Mouse (Mus musculus) embryonic facial prominence, embryonic 12.5 days (tissue): Measurements from ENCODE around the gene Cylc2. TPM values are rescaled to one million over a fixed set of nuclear protein-coding genes. Genes with fewer than 3 reads are reported as not detected.

ENCODE experiments used
- ATAC-seq: fragments of 200-750 bp; cut with Nextera tagmentation; 2 replicates; pipeline ENCODE4 v1.8.0; 2017; ENCODE audit not compliant: insufficient number of reproducible peaks, insufficient read depth, low FRiP score, low TSS enrichment
- H3K27ac ChIP-seq: fragments of 300-500 bp; sonication (generic); 2 replicates; pipeline ENCODE4 v1.5.1; 2016; ENCODE audit warnings: mild to moderate bottlenecking
- H3K27me3 ChIP-seq: fragments of 300-500 bp; sonication (generic); 2 replicates; pipeline ENCODE4 v1.6.1; 2016; ENCODE audit warnings: mild to moderate bottlenecking, moderate library complexity
- H3K36me3 ChIP-seq: fragments of 300-500 bp; sonication (generic); 2 replicates; pipeline ENCODE4 v1.6.1; 2016; ENCODE audit warnings: mild to moderate bottlenecking
- H3K4me1 ChIP-seq: fragments of 300-500 bp; sonication (generic); 2 replicates; pipeline ENCODE4 v1.6.1; 2016
- H3K4me2 ChIP-seq: fragments of 300-500 bp; sonication (generic); replicated peaks from 2 replicates; pipeline ENCODE4 v1.6.1; 2016; ENCODE audit warnings: mild to moderate bottlenecking, moderate library complexity
- H3K4me3 ChIP-seq: fragments of 300-500 bp; sonication (generic); 2 replicates; pipeline ENCODE4 v1.5.1; 2016; ENCODE audit warnings: mild to moderate bottlenecking
- H3K9ac ChIP-seq: fragments of 300-500 bp; sonication (generic); 2 replicates; pipeline ENCODE4 v1.6.1; 2016; ENCODE audit warnings: mild to moderate bottlenecking, moderate library complexity
- H3K9me3 ChIP-seq: fragments of 300-500 bp; sonication (generic); 2 replicates; pipeline ENCODE4 v1.6.1; 2016; ENCODE audit warnings: mild to moderate bottlenecking, moderate library complexity
- WGBS: fragments of 180-500 bp; shearing (Covaris S2); methylation state at CpG from one replicate; pipeline ENCODE4 v1.1.7; 2016; 5-methylcytosine and 5-hydroxymethylcytosine counted together
- polyA plus RNA-seq: library from polyadenylated mRNA; unstranded; fragments of >200 nt; fragmentation: Nextera tagmentation; extraction: Ambion mirVana; gene quantifications from 2 replicates; pipeline ENCODE4 v1.2.1, GENCODE M21; 2016

Cylc2 gene
- polyA plus RNA-seq: not detected in 2 replicates

DNA sequence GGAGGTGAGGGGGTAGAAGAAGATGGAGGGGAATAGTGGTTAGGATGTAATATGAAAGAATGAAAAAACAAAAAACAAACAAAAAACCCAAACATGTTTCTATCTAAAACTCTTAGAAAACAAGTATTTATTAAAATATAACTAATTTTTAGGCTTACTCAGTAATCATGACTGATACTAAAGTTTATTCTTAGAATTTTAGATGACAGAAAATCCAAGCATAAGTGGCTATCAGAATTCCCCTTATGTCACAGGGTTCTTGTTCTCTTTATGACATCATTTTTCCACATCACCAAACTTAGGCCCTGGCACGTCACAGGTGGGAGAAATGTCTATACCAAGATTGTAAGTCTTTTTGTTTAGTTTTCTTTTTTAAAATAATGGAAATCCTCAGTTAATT lies at the start of gene Cylc2:
Gene Cylc2 (plus strand): TSS at position 301 of the 400 bp plus-strand sequence.
- Histone ChIP-seq H3K4me3 (no peak within 1 kb of the TSS), H3K9me3 (no peaks in the 10 kb centered on the region), H3K27me3 (no peaks in the 10 kb centered on the region), H3K4me2 (no peak within 1 kb of the TSS), H3K4me1 (no peaks in the 10 kb centered on the region), H3K9ac (no peak within 1 kb of the TSS), H3K36me3 (no peaks in the 10 kb centered on the region), H3K27ac (no peak within 1 kb of the TSS)
- 93% methylated on average over 1 of the region's 1 CpGs for WGBS
- ATAC-seq: no peak
